Mouse (Mus musculus) c-Kit-positive CD71-positive TER-119-negative erythroid progenitor cells, embryonic 14.5 days (primary cell): ENCODE results near the gene E2f8.

Experiments
- DNase-seq: peaks from one replicate; pipeline ENCODE4 v3.0.0-alpha.2; 2013; ENCODE audit warnings: low read depth

The E2f8 gene

GRCm38 (mm10) chr7:48855461-48855860 lies 25.9 kb downstream of the E2f8 start:
- DNase-seq = no peak

DNA sequence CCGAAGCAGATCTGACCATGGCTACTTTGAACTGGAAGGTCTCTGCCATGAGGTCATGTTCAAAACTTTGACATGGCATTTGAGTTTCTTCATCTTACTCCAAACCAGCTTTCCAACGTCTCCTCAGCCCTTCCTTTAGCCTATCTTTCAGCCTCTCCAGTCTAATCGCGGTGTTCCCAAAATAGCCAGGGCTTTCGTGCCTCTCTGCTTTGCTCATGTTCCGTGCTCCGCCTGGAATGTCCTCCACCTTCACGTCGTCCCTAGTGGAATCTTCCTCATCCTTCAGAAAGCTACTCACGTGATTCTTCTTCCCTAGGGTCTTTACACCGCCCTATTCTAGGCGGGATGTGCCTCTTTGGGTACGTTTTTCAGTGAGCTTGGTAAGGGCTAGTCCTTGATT lies 27.9 kb downstream of the E2f8 start:
- no peak for DNase-seq

- DNase-seq = no peak
These were observed 29.8 kb downstream of the E2f8 start for GRCm38 (mm10) chr7:48851529-48852104.

- no peak for DNase-seq
These were observed 33.4 kb downstream of the E2f8 start, which contains the start of gene Csrp3 for GRCm38 (mm10) chr7:48847820-48848650. Gene Csrp3, minus strand, starts transcription at chr7:48848033.

DNA sequence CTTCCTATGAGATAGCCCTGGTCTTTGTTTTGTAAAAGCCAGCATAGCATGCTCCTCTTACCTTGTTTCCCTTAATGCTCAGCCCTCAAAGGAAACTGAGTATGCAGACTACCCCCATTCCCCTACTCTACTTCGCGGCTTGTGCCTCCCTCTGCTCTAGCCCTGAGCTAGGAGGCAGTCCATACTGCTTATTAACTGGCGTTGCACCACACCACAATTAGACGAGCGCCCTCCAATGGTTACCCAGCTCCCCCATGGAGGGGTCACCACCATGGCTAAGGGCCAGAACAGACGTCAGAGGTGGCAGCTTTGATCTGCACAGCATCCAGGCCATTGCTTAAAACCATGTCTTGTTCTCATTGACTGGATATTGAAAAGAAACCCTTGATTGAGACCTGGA lies 34.6 kb downstream of the E2f8 start:
- no peak for DNase-seq

GRCm38 (mm10) chr7:48845213-48845973 lies 36.0 kb downstream of the E2f8 start:
- DNase-seq = no peak

- no peak for DNase-seq
These were observed 37.9 kb downstream of the E2f8 start for GRCm38 (mm10) chr7:48843541-48843940.

GRCm38 (mm10) chr7:48842353-48842752 lies 39.0 kb downstream of the E2f8 start:
- DNase-seq = no peak

DNA sequence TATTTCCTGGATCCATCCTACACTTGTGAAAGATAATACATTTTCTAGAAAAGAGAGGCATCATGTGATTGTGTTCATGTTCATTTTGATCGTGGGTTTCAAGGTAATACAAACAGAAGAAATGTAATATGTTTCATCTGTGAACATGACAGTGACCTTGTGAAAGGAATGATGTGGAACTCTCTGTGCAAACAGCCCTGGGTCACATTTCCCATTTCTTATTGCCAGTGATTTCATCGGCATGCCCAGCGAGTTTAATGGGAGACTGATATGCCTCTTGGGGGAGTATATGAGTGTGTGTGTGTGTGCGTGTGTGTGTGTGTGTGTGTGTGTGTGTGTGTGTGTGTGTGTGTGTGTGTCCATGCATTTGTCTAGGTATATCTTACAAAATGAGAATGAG lies 39.9 kb downstream of the E2f8 start:
- no peak for DNase-seq

DNA sequence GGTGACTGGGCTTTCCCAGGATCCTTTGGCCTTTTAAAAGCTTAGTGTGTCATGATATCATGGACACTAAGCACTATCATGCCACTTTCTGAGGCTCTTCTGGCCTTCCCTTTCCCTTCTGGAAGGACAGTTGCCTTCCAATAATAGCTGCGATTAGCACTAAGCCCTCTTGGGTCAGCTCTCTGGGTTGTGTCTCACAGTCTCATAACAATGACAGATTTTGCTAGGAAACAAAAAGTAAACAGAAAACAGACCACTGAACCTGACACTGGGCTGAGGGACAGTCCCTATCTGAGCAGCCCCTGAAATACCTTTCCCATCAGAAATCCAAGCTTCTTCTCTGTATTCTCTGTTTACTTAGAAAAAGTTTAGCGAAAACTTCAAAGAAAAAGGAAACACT lies 40.9 kb downstream of the E2f8 start:
- no peak for DNase-seq

GRCm38 (mm10) chr7:48838434-48838833 lies 43.0 kb downstream of the E2f8 start:
- DNase-seq = no peak

- DNase-seq = no peak
These were observed 44.4 kb downstream of the E2f8 start for GRCm38 (mm10) chr7:48836949-48837348.

DNA sequence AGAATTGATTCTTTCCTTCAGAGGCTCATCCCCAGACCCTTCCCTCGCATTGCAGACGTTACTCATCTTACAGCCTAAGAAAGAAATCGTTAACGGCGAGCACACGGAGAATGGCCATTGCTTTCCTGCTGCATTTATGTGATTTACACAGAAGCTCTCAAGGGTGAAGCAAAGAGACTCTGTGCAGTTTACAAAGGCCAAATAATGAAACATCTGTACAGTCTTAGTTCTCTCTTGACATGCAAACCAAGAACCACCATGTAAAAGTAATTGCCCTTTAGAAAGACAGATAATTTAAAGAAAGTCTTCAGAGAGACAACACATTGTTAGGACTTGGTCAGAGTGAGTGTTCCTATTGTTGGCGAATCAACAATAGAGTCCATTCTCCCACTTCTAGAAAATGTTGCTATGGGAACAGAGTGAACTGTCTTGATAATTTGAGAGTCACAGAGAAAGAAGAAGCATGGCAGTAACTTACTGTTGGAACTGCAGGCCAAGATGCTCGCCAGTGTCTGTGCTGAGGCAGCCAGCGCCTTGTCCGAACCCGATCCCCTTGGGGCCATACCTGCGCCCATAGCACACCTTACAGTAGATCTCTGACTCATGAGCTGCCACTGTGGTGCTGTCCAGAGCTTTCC lies 46.3 kb downstream of the E2f8 start:
- no peak for DNase-seq

- DNase-seq = no peak
These were observed 46.9 kb downstream of the E2f8 start for GRCm38 (mm10) chr7:48834371-48834970.

- DNase-seq = no peak
These were observed 48.7 kb downstream of the E2f8 start for GRCm38 (mm10) chr7:48832735-48833134.

DNA sequence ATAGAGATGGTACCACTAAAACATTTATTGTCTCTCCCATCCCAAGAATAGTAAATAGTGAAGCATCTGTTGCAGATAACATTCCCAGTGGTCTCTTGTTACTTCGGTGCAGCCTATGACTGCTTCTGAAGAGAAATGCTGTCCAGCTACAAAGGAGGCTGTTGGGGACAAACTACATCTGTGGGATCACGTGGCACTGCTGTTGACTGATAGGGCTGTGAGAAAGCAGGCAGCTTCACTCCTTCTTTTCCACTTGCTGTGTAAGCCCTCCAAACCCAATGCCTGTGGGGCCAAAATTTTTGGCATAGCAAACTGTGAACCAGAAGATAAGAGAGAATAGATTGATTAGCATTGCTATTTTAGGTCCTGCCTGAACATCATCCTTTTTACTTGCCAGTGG lies 51.0 kb downstream of the E2f8 start:
- DNase-seq = no peak

- DNase-seq = peak; percentile 9
These were observed 52.1 kb downstream of the E2f8 start for GRCm38 (mm10) chr7:48829177-48829910.

DNA sequence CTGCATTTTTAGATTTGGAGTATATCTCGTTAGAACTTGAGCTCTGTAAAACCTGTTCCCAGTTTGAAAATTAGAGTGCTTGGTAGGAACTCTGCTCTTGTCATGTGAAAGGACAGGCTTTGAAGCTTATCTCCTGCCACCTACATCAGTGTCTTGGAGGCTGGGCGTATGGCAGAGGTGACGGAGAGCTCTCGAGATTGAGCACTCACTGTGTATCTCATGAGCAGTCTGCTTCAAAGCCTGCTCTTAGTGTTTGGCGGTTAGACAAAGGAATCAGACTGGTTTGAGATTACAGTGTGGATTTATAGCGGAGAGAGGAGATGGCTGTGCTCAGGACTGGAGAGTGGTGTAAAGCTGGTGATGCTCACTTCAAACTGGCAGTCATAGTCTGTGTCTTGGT lies 56.2 kb downstream of the E2f8 start:
- DNase-seq = no peak

DNA sequence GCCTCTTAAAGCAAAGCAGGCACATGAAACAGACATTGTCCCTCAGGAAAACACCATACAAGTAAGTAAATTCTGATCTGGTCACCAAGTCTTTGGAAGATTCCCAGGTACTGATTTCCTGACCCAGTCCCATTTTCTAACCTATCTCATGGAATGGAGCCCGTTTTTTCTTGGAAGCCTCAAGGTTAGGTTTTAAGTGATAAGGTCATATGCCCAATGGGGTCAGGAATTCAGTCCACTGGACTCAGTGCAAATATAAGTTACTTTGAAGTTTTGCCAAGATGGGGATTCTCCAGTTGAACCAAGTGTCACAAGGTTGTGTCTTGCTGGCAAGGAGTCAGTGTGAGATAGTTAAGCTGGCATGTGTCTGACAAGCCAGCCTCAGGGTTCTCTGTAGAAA lies 56.7 kb downstream of the E2f8 start:
- DNase-seq = no peak

DNA sequence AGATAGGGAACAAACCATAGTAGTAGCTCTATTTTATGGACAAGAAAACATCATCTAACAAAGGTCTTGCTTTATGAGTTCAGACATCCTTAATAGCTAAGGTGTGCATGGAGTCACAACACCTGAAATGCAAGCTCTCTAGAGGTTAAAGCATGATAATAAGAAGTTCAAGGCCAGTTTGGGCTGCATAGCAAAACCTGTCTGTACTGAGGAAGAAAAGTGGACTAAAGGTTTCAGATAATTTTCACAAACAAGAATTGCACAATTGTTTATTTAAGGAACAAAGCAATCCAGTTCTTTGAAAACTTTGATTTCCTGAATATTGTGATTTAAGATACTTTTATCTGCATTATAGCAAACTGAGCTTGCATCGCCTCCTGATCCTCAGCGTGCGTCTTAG lies 57.8 kb downstream of the E2f8 start:
- no peak for DNase-seq

DNA sequence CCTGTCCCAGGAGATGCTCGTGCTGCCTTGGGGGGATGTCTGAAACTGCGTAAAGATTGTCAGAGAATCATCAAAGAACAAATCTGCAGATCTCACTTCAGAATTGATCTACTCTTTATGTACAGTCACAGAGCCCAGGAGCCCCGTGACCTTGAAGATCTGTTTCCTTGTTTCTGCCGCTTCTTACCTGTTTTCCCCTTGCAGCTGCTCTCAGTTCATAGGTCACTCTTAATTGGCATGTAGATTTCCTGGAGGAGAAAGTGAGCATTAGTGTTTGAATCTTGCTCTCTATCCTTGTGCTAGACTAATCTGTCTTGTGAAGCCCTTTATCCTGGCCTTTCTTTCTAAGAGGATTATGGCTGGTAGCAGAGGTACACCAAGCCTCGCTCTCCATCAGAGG lies 59.7 kb downstream of the E2f8 start:
- no peak for DNase-seq
